Mouse (Mus musculus): ENCODE measurements at regions not wholly inside any gene's neighbourhood (a gene's known extent, or its start where the extent isn't known, plus 50 kb on each side); places are given as distances from the start of the nearest gene placed in this dataset.

GRCm38 (mm10) chr1:169338461-169338860 lies 192.8 kb downstream of the Nuf2 start:
- DNase-seq (ENCODE audit: extremely low spot score, low spot score): no peak

DNA sequence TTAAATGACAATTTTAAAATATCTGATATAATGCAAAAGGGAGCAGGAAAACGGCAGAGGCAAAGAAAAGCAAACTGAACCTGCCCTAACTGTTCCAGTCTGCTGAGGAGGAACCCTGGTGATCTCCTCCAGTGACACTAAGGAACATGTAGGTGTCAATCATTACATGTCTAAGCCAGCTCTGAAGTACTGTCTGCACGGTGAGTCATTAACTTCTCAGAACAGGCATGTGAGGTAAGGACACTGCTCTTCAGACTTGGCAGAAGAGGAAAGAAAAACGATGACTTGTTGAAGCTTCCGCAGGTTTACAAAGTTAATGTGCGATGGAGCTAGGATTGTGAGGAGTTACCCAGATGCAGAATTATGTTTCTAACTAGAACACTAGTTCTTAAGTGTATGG lies 199.1 kb downstream of the Nuf2 start:
- no peak for DNase-seq (ENCODE audit: extremely low spot score, low spot score)

DNA sequence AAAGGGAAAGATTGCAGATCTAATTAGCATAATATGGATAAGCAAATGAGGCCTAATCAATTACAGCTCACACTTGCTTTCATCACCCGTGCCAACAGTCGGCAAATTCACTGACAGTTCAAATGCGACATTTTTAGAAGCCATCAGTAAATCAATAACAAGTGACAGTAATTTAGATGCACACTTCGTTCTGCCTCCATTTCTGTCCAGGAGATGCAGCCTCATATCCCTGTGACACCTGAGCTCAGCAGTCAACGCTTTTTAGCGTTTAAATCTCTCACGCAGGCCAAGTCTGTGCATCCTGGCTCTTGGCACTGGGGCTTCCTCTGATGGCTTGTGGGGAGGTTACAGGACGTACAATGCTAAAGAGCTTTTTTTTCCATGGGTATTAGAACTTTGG lies 218.0 kb downstream of the Nuf2 start:
- DNase-seq (ENCODE audit: extremely low spot score, low spot score): no peak

DNA sequence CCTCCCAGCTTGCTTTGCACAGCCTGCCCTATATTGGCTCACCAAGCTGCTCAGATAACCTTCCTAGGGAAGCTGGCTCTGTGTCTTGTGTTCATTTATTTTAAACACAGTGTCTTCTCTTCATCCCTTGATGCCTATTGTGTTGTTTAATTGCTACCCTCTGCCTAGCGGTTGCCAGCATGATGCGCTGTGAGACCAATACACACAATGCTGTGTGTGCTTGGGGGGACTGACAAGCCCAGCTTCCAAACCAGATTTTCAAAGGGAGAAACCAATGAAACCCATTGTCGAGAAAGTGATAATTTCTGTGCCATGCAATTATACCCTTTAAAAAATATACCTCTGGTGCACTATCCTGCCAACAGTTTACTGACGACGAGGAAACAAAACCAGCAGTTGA lies 247.8 kb downstream of the Nuf2 start:
- DNase-seq (ENCODE audit: extremely low spot score, low spot score): no peak

- DNase-seq (ENCODE audit: extremely low spot score, low spot score): no peak
Observed at GRCm38 (mm10) chr1:169270750-169271149, 260.5 kb downstream of the Nuf2 start.

DNA sequence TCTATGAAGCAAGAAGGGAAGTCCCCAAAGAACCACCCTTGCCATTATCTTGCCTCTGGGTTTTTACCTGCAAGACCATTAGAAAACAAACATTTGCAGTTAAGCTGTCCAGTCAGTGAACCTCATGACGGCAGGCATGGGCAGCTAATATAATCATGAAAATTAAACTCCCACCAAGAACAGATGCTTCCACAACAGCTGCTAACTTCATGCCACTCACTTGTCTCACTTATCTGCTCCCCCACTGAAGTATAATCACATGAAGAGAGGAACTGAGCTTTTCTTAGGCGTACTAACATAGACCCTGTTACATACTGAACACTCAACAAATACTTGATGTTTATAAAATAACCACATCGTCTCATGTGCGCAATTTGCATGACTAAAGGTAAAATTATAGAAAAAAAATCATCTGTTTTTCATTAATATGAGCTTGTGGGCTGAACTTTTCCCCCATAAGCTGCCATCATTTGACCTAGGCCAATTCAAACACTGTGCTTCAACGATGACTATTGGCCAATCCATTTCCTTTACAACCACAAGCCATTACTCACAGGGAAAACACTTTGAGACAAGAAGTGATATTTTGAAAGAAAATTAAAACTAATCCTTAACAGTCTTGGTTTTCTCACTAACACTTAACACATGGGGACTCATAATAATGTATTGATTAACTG lies 267.1 kb downstream of the Nuf2 start:
- no peak for DNase-seq (ENCODE audit: extremely low spot score, low spot score)

DNA sequence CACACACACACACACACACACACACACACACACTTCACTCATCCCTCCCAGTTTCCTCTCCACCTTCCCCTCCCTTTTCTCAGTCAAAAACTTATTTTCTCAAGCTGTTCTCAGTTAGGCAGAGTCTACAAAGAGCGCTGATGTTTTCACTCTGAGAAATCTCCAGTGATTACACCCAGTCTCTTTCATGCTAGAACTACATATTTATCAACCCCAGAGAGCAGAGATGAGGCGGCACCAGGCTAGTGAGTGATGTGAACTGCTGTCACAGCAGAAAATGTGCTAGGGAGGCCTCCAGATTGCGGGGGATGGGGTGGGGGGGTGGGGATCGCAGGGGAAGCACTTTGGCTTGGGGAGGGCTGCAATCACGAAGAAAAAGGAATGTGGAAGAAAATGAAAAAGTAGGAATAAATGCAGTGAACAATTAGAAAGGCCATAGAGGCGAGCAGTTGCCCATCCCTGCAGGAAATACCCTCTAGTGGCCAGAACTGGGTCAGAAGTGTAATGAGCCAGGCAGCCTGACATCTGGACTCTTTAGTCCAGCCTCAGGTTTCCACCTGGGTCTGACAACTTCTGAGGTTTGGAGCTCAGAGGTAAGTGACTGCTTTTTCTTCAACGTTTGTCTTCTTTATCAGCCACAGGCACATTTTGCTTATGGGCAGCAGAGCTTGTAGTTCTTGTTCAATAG lies 276.9 kb downstream of the Nuf2 start:
- DNase-seq (ENCODE audit: extremely low spot score, low spot score): peak; percentile 42

GRCm38 (mm10) chr1:169252189-169252588 lies 279.1 kb downstream of the Nuf2 start:
- no peak for DNase-seq (ENCODE audit: extremely low spot score, low spot score)

GRCm38 (mm10) chr1:169249021-169249420 lies 282.2 kb downstream of the Nuf2 start:
- no peak for DNase-seq (ENCODE audit: extremely low spot score, low spot score)

DNA sequence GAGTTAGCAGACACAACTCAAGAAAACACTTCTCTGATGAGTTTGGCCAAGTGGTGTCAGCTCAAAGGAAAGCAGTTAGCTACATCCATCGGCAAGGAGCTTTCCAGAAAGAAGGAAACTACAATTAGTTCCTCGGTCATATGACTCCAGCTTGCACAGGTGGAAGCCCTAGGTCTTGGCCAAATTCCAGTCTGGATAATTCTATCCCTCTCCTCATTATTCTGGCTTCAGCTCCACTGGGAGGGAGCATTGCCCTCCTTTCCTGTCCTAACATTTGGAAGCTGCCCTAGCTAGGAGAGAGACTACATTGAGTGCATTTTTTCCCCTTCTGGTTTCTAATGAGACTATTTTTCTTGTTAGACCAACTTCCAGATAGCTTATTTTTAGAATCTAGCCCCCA lies 290.9 kb downstream of the Nuf2 start:
- no peak for DNase-seq (ENCODE audit: extremely low spot score, low spot score)

- peak; percentile 62 for DNase-seq (ENCODE audit: extremely low spot score, low spot score)
Observed at GRCm38 (mm10) chr1:169238671-169239090, 292.6 kb downstream of the Nuf2 start.

GRCm38 (mm10) chr1:169235276-169235681 lies 296.0 kb downstream of the Nuf2 start:
- DNase-seq (ENCODE audit: extremely low spot score, low spot score): peak; percentile 34

DNA sequence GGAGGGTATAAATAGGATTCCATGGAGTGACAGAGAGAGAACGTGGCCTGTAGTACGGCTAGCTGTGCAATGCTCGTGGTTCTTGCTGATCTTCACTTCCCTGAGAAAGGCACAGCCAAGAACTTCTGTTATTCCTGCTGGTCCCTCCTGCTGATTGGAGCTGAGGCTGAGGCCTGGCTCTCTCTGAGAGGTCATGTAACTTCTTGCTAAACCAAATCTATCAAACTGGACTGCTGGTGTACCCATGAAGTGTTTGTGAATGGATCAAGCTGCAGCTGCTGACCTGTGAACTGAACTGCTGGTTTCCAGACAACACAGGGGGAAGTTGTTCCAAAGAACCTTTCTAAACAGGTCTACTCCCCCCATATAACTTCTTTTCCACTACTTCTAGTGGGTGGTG lies 297.9 kb downstream of the Nuf2 start:
- DNase-seq (ENCODE audit: extremely low spot score, low spot score): no peak

DNA sequence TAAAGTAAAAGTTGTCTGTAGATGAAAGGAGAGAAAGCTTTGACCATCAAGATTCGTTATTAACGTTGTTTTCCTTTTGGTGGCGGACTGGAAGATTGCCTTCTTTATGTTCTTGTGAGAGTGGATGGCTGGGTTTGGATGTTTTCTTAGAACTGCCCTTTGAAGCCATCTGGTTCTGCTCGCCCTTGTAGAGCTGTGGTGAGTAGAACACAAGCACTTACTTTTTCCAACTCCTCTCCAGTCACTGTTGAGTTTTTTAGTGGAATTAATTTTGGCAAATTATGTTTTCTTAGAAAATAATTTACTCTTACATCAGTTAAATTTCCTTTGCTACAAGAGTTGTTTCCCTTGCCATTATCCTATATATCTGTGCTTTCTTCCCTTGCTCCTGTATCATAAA lies 301.2 kb downstream of the Nuf2 start:
- no peak for DNase-seq (ENCODE audit: extremely low spot score, low spot score)

DNA sequence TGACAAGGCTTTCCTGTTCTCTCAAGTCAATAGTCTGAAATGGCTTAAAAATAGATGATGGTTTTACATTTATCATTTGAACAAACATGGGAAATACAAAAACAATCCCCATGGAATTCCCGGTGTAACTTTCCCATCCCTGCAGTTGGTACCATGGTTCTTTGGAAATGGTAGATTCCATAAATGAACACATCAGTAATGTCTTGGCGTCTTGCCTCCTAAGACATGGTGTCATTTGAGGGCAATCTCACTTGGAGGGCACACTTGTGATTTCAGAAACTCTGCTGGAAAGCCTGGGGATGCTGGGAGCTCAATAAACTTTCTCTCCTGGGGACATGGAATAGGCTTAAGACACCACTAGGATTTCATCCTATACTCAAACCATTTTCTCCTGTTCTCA lies 306.8 kb downstream of the Nuf2 start:
- DNase-seq (ENCODE audit: extremely low spot score, low spot score): no peak

DNA sequence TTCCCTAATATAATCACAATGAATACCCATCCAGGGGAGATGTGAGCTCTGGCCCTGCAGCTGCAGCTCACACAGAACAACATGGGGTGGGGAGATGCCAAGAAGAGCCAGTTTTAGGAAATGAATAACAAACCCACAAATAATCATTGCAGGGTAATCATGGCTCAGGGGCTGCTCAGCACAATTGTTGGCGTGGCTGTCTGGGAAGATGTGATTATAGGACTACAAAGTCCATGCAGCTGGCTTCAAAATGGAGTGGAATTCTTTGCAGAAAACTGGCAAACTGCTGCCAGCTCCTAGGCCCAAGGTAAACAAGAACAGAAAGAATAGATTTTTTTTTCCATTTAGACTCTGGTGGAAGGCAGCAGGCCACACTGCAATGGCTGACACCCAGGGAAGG lies 343.6 kb downstream of the Nuf2 start:
- DNase-seq (ENCODE audit: extremely low spot score, low spot score): no peak

GRCm38 (mm10) chr1:169170405-169170804 lies 360.9 kb downstream of the Nuf2 start:
- DNase-seq (ENCODE audit: extremely low spot score, low spot score): no peak

DNA sequence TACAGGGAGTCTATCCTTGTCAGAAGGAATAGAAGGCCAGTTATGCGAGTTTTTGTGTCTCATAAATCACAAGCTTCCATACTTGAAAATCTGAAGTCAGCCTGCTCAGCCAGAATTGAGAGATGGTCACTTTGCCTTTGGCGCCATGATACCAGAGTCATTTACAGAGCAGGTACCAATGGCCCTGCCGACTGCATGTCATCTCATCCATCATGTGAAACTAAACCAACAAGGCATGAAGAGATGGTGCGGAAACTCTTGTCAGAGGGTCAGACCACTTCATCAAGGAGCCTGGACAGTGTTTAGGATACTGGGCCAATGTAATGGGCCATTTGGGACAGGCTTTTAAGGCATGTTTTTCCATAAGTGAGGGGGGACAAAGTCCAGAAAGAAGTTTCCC lies 363.2 kb downstream of the Nuf2 start:
- DNase-seq (ENCODE audit: extremely low spot score, low spot score): no peak

- DNase-seq (ENCODE audit: extremely low spot score, low spot score): no peak
Observed at GRCm38 (mm10) chr1:169166041-169166850, 365.0 kb downstream of the Nuf2 start.

GRCm38 (mm10) chr1:169160858-169161257 lies 370.4 kb downstream of the Nuf2 start:
- no peak for DNase-seq (ENCODE audit: extremely low spot score, low spot score)

DNA sequence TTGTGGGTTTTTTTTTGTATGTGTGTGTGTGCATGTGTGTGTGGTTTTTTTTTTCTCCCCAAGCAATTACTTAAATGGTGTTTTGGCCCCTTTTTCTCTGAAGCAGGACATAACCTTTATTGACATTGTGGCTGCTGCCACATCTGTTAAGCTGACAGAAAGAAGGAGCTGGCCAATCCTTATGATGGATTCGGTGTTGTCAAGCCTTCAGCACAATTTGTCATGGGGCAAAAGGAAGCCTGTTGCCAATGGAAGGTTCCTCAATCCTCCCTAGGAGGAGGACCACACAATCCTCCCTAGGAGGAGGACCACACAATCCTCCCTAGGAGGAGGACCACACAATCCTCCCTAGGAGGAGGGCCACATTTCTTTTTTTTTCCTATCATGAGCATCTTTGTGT lies 371.0 kb downstream of the Nuf2 start:
- no peak for DNase-seq (ENCODE audit: extremely low spot score, low spot score)

DNA sequence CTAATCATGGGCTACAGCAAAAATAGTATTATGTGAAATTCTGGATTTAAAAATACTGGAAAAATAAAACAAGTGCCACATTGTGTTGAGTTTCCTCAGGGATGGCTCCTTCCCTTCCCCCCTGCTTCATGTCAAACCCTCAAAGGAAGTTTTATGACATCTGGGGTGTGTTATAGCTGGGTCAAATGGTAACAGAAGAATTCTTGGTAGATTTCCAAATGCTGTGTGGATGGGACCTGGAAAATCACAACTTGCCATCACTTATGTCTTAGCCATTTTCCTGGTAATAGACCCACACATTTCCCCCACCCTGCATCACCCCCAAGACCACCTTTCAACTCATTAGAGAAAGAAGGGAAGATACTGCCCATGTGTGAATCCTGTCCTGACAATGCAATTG lies 371.5 kb downstream of the Nuf2 start:
- DNase-seq (ENCODE audit: extremely low spot score, low spot score): no peak
